Mouse (Mus musculus): ENCODE measurements around the gene Peli1.

Gene Peli1

DNA sequence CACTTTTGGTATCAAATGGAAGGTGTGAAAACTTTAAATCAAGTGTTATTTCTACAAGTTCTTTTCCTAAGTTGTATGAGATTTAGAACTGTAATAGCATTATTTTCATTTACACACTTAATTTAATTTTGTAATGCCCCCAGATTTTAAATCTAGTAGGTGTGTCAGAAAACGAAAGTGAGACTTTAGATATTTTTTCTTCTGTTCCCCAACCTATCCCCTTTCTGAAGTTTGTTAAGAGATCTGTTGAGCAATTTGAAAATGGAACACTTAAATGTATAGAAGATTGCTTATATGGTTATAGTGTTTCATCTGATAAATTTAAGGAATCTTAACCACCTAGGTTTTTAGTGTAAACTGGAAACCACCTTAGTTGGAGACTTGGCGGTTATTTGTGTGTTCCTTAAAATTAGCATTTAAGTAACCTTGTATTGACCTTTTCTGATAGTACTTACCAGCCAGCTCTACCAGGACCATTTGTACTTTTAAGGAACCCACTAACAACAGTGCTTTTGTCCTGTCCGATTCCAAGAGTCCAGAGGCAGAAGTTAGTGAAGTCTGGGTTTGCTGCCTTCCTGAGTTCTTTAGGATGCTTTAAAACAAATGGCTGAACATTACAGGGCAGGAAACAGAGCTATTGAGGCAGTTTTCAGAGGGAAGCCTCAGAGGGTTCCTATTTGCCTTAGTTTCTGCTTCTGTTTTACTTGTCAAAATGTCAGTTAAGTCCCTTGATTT lies 2.2 kb downstream of the Peli1 start:
- DNase-seq = no peak

GRCm38 (mm10) chr11:21096590-21096989 lies 5.5 kb downstream of the Peli1 start:
- no peak for DNase-seq

DNA sequence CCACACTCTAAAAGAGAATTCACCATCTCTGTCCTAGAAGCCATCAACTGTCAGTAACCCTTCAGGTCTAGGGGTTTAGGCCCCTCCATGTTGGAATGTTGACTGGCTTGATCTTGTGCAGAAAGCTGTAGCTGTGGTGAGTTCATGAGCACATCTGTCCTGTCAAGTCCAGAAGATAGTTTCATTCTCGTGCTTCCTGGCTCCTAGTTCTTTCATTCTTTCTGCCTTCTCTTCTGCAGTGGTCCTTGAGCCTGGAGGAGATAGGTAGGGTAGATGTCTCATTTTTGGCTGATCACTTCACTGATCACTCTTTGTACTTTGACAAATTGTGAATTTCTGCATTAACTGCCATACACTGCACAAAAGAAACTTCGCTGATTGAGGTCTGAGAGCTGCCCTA lies 7.4 kb downstream of the Peli1 start:
- DNase-seq = no peak

DNA sequence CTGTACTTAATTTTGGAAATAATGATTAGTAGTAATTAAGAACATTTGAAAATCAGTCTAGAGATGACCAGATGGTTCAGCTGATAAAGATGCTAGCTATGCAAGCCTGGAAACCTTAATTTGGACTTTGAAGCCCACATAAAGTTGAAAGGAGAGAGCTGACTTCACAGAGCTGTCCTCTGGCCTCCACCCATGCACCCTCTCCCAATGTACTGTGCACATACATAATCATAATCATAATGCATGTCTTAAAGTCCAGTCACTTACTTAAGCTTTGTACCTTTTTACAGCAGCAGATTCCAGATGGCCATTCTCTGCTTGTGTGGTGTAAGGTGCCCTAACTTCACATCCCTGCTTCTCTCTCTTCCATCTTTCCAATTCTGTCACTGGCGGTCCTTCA lies 9.6 kb downstream of the Peli1 start:
- DNase-seq = no peak

GRCm38 (mm10) chr11:21101286-21101685 lies 10.2 kb downstream of the Peli1 start:
- DNase-seq = no peak

DNA sequence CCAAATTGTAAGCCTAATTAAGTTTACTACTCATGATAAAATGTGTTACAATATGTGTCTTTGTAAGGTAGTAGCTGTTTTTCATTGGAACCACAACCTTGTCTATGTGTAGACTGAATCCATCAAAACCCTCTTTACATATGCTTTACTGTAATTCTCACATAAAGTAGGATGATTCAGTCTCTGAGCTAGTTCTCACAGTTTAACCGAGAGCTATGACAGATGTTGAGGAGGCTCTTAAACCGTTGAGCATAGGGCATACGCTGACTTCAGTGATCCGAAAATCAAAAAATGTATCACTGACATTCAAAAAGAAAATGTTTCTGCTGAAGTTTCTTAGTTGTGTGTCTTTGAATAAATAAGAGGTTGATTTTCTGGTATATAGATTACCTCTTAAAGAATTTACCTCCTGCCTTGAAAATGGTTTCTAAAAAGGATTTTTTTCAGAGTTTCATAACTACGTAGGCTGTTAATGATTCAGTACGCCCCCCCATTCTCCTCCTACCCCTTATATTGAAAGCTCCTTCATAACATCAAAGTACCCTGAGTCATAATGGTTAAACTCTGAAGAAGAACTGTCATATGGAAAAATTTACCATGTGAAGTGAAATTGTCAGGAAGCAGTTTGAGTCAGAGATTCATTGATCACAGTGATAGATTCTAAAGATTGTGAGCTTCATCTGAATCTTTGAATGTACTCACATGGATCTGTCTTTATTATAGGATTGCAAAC lies 11.3 kb downstream of the Peli1 start:
- no peak for DNase-seq

DNA sequence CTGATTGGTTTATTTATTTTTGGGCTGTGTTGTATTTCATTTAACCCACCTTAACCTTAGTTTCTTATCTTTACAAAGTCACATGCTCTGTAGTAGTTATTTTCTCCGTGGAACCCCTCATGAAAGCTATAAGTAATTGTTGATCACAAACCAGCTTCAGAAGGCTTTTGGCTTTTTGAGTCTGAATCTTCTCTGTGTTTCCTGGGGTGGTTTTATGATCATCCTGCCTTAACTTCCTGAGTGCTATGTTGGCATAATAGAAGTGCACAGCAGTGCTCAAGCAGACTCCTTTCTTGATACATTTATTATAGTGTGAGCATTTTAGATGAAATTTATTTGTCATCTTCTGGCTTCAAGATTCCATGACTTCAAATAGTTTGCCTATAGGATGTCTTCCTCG lies 12.1 kb downstream of the Peli1 start:
- no peak for DNase-seq

- no peak for DNase-seq
Observed at GRCm38 (mm10) chr11:21105393-21105792, 14.3 kb downstream of the Peli1 start.

DNA sequence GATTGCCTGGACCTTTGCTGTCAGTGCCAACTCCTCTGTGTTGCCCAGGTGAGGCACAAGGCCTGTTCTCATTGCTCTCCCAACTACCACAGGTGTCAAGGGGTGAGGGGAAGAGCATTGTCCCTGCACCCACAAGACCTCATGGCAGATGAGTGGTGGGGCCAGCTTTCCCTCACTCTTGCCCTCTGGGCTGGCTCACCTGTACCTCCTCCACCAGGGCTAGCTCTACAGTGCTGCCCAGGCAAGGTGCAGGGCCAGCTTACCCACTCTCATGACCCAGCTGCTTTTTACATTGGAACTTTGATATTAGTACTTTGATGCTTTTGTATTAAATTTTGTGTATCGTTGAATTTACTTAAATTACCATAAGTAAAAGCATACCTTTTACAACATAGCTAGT lies 16.0 kb downstream of the Peli1 start:
- no peak for DNase-seq

DNA sequence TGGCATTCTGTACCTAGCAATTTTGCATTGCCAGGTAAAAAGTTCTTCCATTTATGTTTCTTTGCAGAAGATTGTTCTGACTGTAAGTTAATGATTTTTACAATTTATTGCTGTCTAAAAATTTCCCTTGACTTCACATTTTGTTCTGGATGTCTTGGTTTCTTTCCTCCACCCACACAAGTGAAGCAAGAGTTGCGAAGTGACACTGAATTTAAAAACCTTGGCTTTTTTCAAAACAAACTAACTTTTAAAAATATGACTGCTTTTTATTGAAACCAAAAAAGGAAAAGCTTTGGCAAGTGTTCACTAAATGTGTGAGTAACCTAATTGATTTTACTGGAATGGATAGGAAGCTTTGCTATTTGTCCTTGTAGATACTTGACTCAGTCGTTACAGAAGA lies 18.2 kb downstream of the Peli1 start:
- DNase-seq = no peak

GRCm38 (mm10) chr11:21114516-21114915 lies 23.4 kb downstream of the Peli1 start:
- no peak for DNase-seq

DNA sequence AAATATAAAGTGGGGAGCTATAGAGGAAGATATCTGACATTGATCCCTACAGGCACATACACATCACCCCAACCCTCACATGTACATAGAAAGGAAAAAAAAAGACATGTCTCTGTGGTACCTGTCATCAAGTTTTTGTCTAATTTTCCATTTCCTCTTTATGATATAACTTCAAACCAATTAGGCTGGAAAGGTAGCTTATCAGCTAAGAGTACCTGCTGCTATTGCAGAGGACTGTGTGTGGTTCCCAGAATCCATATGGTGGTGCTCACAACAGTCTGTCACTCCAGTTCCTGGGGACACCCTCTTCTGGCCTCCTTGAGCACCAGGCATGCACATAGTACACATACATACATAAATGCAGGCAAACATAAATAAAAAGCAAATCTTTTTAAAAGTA lies 24.7 kb downstream of the Peli1 start:
- DNase-seq = no peak

GRCm38 (mm10) chr11:21116623-21117295 lies 25.7 kb downstream of the Peli1 start:
- no peak for DNase-seq

- DNase-seq = no peak
Observed at GRCm38 (mm10) chr11:21121737-21122136, 30.6 kb downstream of the Peli1 start.

GRCm38 (mm10) chr11:21122399-21122798 lies 31.3 kb downstream of the Peli1 start:
- DNase-seq = no peak

DNA sequence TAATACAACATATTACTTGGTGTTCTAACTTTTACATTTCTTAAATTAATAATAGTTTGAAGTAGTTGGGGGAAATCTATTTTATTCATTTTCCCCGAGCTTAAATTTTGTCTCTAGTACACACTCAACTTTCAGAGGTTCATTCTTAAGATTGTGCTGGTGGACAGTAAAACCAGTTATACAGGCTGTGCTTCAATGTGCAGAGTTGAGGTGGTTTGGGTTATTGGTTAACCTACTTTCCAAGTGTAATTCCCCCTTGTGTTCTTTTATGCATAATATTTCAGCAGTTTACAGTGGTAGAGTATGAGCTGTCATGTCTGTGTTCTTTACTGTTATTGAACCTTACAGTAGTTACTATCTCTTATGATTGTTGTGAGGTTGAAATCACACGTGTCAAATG lies 40.6 kb downstream of the Peli1 start:
- no peak for DNase-seq

DNA sequence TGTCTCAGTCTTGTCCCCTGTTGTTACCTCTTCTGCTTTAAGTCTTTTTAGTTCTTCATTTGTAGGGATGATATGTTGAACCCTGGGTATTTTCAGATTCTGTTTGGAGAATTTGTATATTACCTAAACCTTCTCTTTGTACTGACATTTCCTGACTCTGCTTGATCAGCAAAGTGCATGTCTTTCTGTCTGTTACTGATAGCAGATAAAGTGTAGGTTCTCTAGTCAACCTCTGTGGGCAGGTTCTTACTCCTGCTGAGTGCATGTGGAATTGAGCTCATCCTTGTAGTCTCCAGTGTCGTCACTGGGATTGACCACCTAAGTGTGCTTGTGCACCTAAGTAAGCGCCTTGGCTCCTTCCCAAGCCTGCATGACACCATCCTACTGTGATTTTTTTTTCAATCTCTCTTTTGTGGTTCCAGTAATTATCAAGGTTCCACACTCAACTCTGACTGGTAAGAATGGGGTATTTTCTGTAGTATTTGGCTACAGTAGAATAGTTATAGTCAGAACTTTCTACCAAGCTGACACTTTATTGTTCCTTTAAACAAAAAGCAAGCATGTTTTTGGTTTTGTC lies 43.9 kb downstream of the Peli1 start:
- no peak for DNase-seq

GRCm38 (mm10) chr11:21139453-21139852 lies 48.4 kb downstream of the Peli1 start:
- no peak for DNase-seq

GRCm38 (mm10) chr11:21141242-21141641 lies 50.2 kb downstream of the Peli1 start:
- DNase-seq = no peak

DNA sequence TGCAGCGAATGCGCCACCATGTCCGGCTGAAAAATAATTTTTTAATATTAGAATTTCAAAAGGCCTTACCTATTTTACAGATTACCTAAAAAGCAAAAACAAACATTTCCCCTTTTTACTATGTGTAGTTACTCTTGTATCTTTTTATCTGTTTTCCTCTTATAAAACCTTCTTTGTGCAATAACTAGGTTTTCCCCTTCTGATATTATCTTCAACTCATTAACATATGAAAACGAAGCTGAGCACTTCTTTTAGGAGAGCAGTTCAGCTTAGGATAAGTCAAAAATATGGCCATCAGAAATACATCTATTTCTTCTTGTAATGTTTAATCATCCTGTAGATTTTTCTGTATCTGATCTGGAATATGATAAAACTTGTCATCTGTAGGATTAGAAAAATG lies 50.7 kb downstream of the Peli1 start:
- DNase-seq = no peak

DNA sequence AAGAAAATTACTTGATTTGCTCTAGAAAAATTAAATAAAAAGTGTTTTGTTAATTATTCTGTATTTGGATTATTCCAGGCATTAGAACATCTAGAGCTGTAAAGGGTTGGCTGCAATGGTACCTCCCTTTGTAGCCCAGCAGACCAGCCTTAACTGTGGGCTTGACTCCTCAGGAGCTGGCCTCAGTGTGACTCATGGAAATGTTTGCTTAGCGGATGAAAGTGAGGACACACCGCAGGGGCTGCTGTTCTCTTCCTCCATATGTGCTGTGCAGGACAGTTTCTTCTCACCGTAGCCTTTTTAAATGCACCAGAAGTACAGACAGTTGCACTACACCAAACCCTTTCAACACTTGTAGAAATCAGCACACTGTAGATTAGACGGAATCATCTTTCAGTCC lies 58.4 kb downstream of the Peli1 start:
- peak; percentile 11 for DNase-seq

DNA sequence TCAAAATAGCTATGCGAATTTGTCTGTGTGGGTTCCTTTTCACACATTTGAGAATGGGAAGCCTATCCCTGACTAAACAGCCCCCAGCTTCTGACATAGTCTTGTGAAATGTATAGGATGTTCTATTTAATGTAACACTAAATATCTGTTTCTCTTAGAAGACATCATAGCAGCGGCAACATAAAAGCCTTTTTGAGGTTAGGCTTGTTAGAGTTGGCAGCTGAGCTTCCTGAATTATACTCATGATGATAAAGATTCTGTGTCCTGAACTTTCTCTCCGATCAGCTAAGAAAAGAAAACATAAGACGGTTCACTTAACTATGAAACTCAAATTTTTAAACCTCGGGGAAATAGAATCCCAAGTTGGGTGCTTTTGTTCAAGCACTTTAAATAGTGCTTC lies 59.2 kb downstream of the Peli1 start:
- DNase-seq = no peak

DNA sequence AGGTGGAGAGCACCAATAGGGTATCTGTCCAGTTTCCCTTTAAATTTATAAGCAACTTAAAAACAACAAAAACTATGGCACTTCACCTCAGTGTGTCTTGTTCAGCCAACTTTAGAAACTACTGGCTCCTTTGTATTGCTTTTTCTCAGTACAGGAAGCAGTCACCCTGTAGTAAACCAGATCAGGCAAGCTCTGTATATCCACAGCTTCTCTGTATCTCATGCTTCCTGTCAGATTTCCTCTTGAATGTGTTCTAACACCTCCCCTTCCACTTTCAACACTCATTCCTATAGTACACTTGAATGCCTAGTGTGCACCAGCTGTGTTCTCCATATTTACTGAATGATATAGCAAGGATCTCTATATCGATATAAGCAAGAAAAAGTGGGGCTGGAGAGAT lies 60.6 kb downstream of the Peli1 start:
- DNase-seq = no peak

- no peak for DNase-seq
Observed at GRCm38 (mm10) chr11:21153111-21153510, 62.0 kb downstream of the Peli1 start.

Measured in cerebellum, adult 9-10 months (tissue).